Mouse (Mus musculus): ENCODE data around the gene Agt. TPM values are rescaled to one million over a fixed set of nuclear protein-coding genes. Genes with fewer than 3 reads are reported as not detected.
A peak's percentile ranks its signal among the peaks of the same experiment; 100 is the strongest.

Agt gene
- polyA plus RNA-seq, 1 experiment from 2014 or later = 10.9 TPM

DNA sequence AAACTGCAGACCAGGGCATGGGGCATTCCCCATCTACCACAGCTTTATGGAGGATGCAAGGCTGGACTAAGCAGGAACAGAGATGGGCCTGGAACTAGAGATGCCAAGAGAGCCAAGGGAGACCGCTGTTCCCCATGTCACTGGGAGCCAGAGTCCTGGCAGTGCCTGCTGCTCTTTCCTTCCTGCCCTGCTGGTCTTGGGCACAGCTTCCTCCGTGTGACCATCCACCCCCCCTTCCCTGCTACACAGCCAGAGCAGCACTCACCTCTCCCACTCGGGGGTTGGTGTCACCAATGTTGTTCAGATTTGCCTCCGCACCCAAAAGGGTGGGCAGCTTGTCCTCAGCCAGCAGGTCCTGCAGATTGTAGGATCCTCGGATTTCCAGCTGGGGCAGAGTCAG is 12.0 kb downstream of the Agt start:
- H3K9ac ChIP-seq (ENCODE audit: low read depth, low read length) = no peak overlapping the region
- H3K27me3 ChIP-seq (replicated peaks; ENCODE audit: control insufficient read depth, insufficient read depth, low read length) = no peaks in the 10 kb centered on the region
- H3K36me3 ChIP-seq (ENCODE audit: control insufficient read depth, insufficient read depth, low read length) = peaks cover 5% of the 10 kb centered on the region
- ATAC-seq = no peak
- no peaks in the 10 kb centered on the region for H3K9me3 ChIP-seq (ENCODE audit: control insufficient read depth, low read length)
- 59% methylated on average over 5 of the region's 5 CpGs for WGBS
- H3K4me3 ChIP-seq (ENCODE audit: low read length) = no peak overlapping the region
- peaks cover 10% of the 10 kb centered on the region for H3K4me1 ChIP-seq (ENCODE audit: control insufficient read depth, insufficient read depth, low read depth, low read length)
- H3K27ac ChIP-seq (ENCODE audit: low read depth, low read length) = peak overlapping the region; percentile 69; the same call in 1 of the 2 replicates
- no peak overlapping the region for H3K4me2 ChIP-seq (ENCODE audit: low read length)

GRCm38 (mm10) chr8:124556658-124557057 is 12.8 kb downstream of the Agt start:
- ATAC-seq = peak; percentile 94
- Histone ChIP-seq H3K4me2 (ENCODE audit: low read length) (no peak overlapping the region), H3K9me3 (ENCODE audit: control insufficient read depth, low read length) (no peaks in the 10 kb centered on the region), H3K4me1 (ENCODE audit: control insufficient read depth, insufficient read depth, low read depth, low read length) (peaks cover 10% of the 10 kb centered on the region), H3K36me3 (ENCODE audit: control insufficient read depth, insufficient read depth, low read length) (peaks cover 13% of the 10 kb centered on the region), H3K27ac (ENCODE audit: low read depth, low read length) (peak overlapping the region; percentile 69), H3K4me3 (ENCODE audit: low read length) (no peak overlapping the region), H3K9ac (ENCODE audit: low read depth, low read length) (0 out of 2 replicates have a peak overlapping the region, but pooled peaks have one; percentile 5), H3K27me3 (replicated peaks; ENCODE audit: control insufficient read depth, insufficient read depth, low read length) (no peaks in the 10 kb centered on the region)
- WGBS = 36% methylated on average over 13 of the region's 13 CpGs

- peaks cover 10% of the 10 kb centered on the region for H3K4me1 ChIP-seq (ENCODE audit: control insufficient read depth, insufficient read depth, low read depth, low read length)
- WGBS = 69% methylated on average over 7 of the region's 7 CpGs
- no peaks in the 10 kb centered on the region for H3K27me3 ChIP-seq (replicated peaks; ENCODE audit: control insufficient read depth, insufficient read depth, low read length)
- H3K9ac ChIP-seq (ENCODE audit: low read depth, low read length) = no peak overlapping the region; the same call in 1 of the 2 replicates
- no peak overlapping the region for H3K4me2 ChIP-seq (ENCODE audit: low read length)
- H3K9me3 ChIP-seq (ENCODE audit: control insufficient read depth, low read length) = no peaks in the 10 kb centered on the region
- no peak overlapping the region for H3K4me3 ChIP-seq (ENCODE audit: low read length)
- ATAC-seq = peak; percentile 37; the same call in 1 of the 2 replicates
- peak overlapping the region; percentile 65; the same call in 1 of the 2 replicates for H3K27ac ChIP-seq (ENCODE audit: low read depth, low read length)
- peaks cover 18% of the 10 kb centered on the region for H3K36me3 ChIP-seq (ENCODE audit: control insufficient read depth, insufficient read depth, low read length)
These were observed 13.3 kb downstream of the Agt start for GRCm38 (mm10) chr8:124556164-124556563.

GRCm38 (mm10) chr8:124555113-124555750 is 14.3 kb downstream of the Agt start:
- Histone ChIP-seq H3K9ac (ENCODE audit: low read depth, low read length) (no peak overlapping the region), H3K27me3 (replicated peaks; ENCODE audit: control insufficient read depth, insufficient read depth, low read length) (no peaks in the 10 kb centered on the region), H3K36me3 (ENCODE audit: control insufficient read depth, insufficient read depth, low read length) (peaks cover 19% of the 10 kb centered on the region), H3K27ac (ENCODE audit: low read depth, low read length) (no peak overlapping the region), H3K4me3 (ENCODE audit: low read length) (no peak overlapping the region), H3K4me2 (ENCODE audit: low read length) (no peak overlapping the region), H3K4me1 (ENCODE audit: control insufficient read depth, insufficient read depth, low read depth, low read length) (peaks cover 10% of the 10 kb centered on the region), H3K9me3 (ENCODE audit: control insufficient read depth, low read length) (no peaks in the 10 kb centered on the region)
- 77% methylated on average over 7 of the region's 7 CpGs for WGBS
- no peak for ATAC-seq

DNA sequence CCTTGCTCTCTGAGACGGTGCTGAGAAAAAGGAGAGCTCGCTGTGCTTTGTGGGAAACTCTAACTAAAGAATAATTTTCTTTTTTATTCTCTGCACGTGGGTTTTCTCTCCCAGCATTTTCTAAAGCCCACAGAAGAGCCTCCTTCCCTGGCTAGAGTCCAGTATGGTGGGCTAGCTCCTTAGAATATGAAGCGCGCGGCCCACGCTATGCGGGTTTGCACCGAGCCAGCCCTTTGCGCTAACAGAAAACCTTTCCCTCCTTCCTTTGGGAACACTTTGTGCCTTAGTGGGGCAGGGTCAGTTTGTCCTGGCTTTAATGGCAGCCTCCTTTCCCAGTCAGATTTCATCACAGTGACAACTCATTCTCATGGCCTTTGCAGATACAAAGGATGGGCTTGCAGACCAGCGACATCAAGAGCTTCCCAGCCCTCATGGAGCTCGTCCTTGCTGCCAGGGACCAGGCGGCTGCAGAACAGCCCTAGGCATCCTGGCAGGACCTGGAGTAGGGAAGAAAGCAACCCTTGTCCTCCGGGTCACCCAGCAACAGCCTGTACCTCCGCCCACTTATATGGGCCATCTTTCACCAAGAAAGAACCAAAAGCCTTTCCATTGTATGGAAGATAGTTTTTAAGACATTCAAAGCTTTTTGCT is 18.4 kb downstream of the Agt start:
- 93% methylated on average over 15 of the region's 15 CpGs for WGBS
- Histone ChIP-seq H3K27me3 (replicated peaks; ENCODE audit: control insufficient read depth, insufficient read depth, low read length) (no peaks in the 10 kb centered on the region), H3K27ac (ENCODE audit: low read depth, low read length) (no peak overlapping the region), H3K9ac (ENCODE audit: low read depth, low read length) (no peak overlapping the region), H3K9me3 (ENCODE audit: control insufficient read depth, low read length) (no peaks in the 10 kb centered on the region), H3K36me3 (ENCODE audit: control insufficient read depth, insufficient read depth, low read length) (peaks cover 37% of the 10 kb centered on the region), H3K4me1 (ENCODE audit: control insufficient read depth, insufficient read depth, low read depth, low read length) (no peaks in the 10 kb centered on the region), H3K4me2 (ENCODE audit: low read length) (no peak overlapping the region), H3K4me3 (ENCODE audit: low read length) (no peak overlapping the region)
- peak; percentile 79 for ATAC-seq

GRCm38 (mm10) chr8:124548187-124548586 is 21.3 kb downstream of the Agt start:
- Histone ChIP-seq H3K4me2 (ENCODE audit: low read length) (no peak overlapping the region), H3K9me3 (ENCODE audit: control insufficient read depth, low read length) (no peaks in the 10 kb centered on the region), H3K27ac (ENCODE audit: low read depth, low read length) (no peak overlapping the region), H3K36me3 (ENCODE audit: control insufficient read depth, insufficient read depth, low read length) (peaks cover 55% of the 10 kb centered on the region), H3K4me3 (ENCODE audit: low read length) (no peak overlapping the region), H3K9ac (ENCODE audit: low read depth, low read length) (no peak overlapping the region), H3K4me1 (ENCODE audit: control insufficient read depth, insufficient read depth, low read depth, low read length) (no peaks in the 10 kb centered on the region), H3K27me3 (replicated peaks; ENCODE audit: control insufficient read depth, insufficient read depth, low read length) (no peaks in the 10 kb centered on the region)
- 70% methylated on average over 1 of the region's 1 CpGs for WGBS
- ATAC-seq = no peak

GRCm38 (mm10) chr8:124547269-124547668 is 22.2 kb downstream of the Agt start:
- ATAC-seq = no peak
- no peak overlapping the region for H3K4me3 ChIP-seq (ENCODE audit: low read length)
- peaks cover 51% of the 10 kb centered on the region for H3K36me3 ChIP-seq (ENCODE audit: control insufficient read depth, insufficient read depth, low read length)
- H3K9me3 ChIP-seq (ENCODE audit: control insufficient read depth, low read length) = no peaks in the 10 kb centered on the region
- H3K27ac ChIP-seq (ENCODE audit: low read depth, low read length) = no peak overlapping the region
- no peak overlapping the region for H3K9ac ChIP-seq (ENCODE audit: low read depth, low read length)
- no peaks in the 10 kb centered on the region for H3K4me1 ChIP-seq (ENCODE audit: control insufficient read depth, insufficient read depth, low read depth, low read length)
- WGBS = 53% methylated on average over 11 of the region's 11 CpGs
- H3K4me2 ChIP-seq (ENCODE audit: low read length) = no peak overlapping the region
- H3K27me3 ChIP-seq (replicated peaks; ENCODE audit: control insufficient read depth, insufficient read depth, low read length) = no peaks in the 10 kb centered on the region

- ATAC-seq = no peak
- Histone ChIP-seq H3K9ac (ENCODE audit: low read depth, low read length) (no peak overlapping the region), H3K36me3 (ENCODE audit: control insufficient read depth, insufficient read depth, low read length) (peaks cover 49% of the 10 kb centered on the region), H3K4me1 (ENCODE audit: control insufficient read depth, insufficient read depth, low read depth, low read length) (no peaks in the 10 kb centered on the region), H3K4me3 (ENCODE audit: low read length) (no peak overlapping the region), H3K27me3 (replicated peaks; ENCODE audit: control insufficient read depth, insufficient read depth, low read length) (no peaks in the 10 kb centered on the region), H3K4me2 (ENCODE audit: low read length) (no peak overlapping the region), H3K27ac (ENCODE audit: low read depth, low read length) (no peak overlapping the region), H3K9me3 (ENCODE audit: control insufficient read depth, low read length) (no peaks in the 10 kb centered on the region)
- 80% methylated on average over 7 of the region's 7 CpGs for WGBS
These were observed 22.7 kb downstream of the Agt start for GRCm38 (mm10) chr8:124546815-124547214.

DNA sequence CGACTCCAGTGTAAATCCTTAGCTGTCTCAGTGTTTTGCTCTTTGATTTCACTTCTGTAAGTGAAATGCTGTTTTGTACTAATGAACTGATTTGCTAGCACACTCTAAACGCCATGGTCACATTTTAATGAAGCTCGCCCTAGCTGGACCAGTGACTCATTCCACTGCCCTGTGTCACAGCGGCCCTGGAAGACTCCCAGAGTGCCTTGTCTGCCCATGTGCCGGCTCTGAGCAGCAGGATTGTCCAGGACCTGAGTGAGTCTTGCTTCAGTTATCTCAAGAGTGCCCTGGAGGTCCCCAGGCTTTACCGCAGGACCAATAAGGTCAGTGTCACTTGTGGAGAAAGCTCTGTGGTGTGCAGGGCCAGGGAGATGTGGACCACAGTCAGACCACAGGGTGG is 23.1 kb downstream of the Agt start:
- no peak for ATAC-seq
- no peak overlapping the region for H3K4me2 ChIP-seq (ENCODE audit: low read length)
- no peaks in the 10 kb centered on the region for H3K4me1 ChIP-seq (ENCODE audit: control insufficient read depth, insufficient read depth, low read depth, low read length)
- no peaks in the 10 kb centered on the region for H3K9me3 ChIP-seq (ENCODE audit: control insufficient read depth, low read length)
- H3K27me3 ChIP-seq (replicated peaks; ENCODE audit: control insufficient read depth, insufficient read depth, low read length) = no peaks in the 10 kb centered on the region
- no peak overlapping the region for H3K9ac ChIP-seq (ENCODE audit: low read depth, low read length)
- 90% methylated on average over 6 of the region's 6 CpGs for WGBS
- H3K4me3 ChIP-seq (ENCODE audit: low read length) = no peak overlapping the region
- peaks cover 50% of the 10 kb centered on the region for H3K36me3 ChIP-seq (ENCODE audit: control insufficient read depth, insufficient read depth, low read length)
- no peak overlapping the region for H3K27ac ChIP-seq (ENCODE audit: low read depth, low read length)
